Mouse (Mus musculus) midbrain, postnatal 0 days (tissue): ENCODE measurements around the gene Ppp4c. TPM values are rescaled to one million over a fixed set of nuclear protein-coding genes. Genes with fewer than 3 reads are reported as not detected.

Experiments used
- ATAC-seq: fragments of 200-750 bp; cut with Nextera tagmentation; 2 replicates; pipeline ENCODE4 v1.8.0; 2017; ENCODE audit warnings: moderate number of reproducible peaks, mild to moderate bottlenecking, moderate TSS enrichment, moderate library complexity; ENCODE audit not compliant: low FRiP score
- DNase-seq: peaks from one replicate; pipeline ENCODE4 v3.0.0-alpha.2; 2015; ENCODE audit warnings: low spot score
- H3K27ac ChIP-seq: fragments of 300-500 bp; sonication (generic); 2 replicates; pipeline ENCODE4 v1.5.1; 2014; ENCODE audit warnings: low read depth, mild to moderate bottlenecking, low read length, mixed read lengths
- H3K27me3 ChIP-seq: fragments of 300-500 bp; sonication (generic); 2 replicates; pipeline ENCODE4 v1.6.1; 2014; ENCODE audit warnings: low read length, control low read depth, mixed read lengths; ENCODE audit not compliant: insufficient read depth
- H3K36me3 ChIP-seq: fragments of 300-500 bp; sonication (generic); 2 replicates; pipeline ENCODE4 v1.6.1; 2014; ENCODE audit warnings: low read length, control low read depth, mixed read lengths; ENCODE audit not compliant: insufficient read depth
- H3K4me1 ChIP-seq: fragments of 300-500 bp; sonication (generic); 2 replicates; pipeline ENCODE4 v1.6.1; 2014; ENCODE audit warnings: mild to moderate bottlenecking, control low read depth, antibody characterized with exemption, low read length, mixed read lengths; ENCODE audit not compliant: insufficient read depth
- H3K4me2 ChIP-seq: fragments of 300-500 bp; sonication (generic); 2 replicates; pipeline ENCODE4 v1.6.1; 2014; ENCODE audit warnings: low read depth, mild to moderate bottlenecking, low read length, mixed read lengths; ENCODE audit not compliant: poor library complexity, severe bottlenecking
- H3K4me3 ChIP-seq: fragments of 300-500 bp; sonication (generic); 2 replicates; pipeline ENCODE4 v1.5.1; 2014; ENCODE audit warnings: low read depth, mild to moderate bottlenecking, low read length, moderate library complexity
- H3K9ac ChIP-seq: fragments of 300-500 bp; sonication (generic); replicated peaks from 2 replicates; pipeline ENCODE4 v1.6.1; 2014; ENCODE audit warnings: mild to moderate bottlenecking, low read length, moderate library complexity, mixed read lengths; ENCODE audit not compliant: poor library complexity, severe bottlenecking
- H3K9me3 ChIP-seq: fragments of 300-500 bp; sonication (generic); 2 replicates; pipeline ENCODE4 v1.6.1; 2016; ENCODE audit warnings: low read length, control low read depth
- CTCF ChIP-seq: IDR thresholded peaks from 2 replicates; pipeline ENCODE4 v1.5.1; 2016; ENCODE audit warnings: antibody characterized with exemption, mild to moderate bottlenecking
- WGBS: fragments of 180-500 bp; shearing (Covaris S2); extraction: QIAGEN DNeasy Blood & Tissue Kit; methylation state at CpG from one replicate; pipeline ENCODE4 v1.1.7; 2014; 5-methylcytosine and 5-hydroxymethylcytosine counted together
- polyA plus RNA-seq: library from polyadenylated mRNA; unstranded; fragments of >200 nt; fragmentation: Nextera tagmentation; extraction: Ambion mirVana; gene quantifications from 2 replicates; pipeline ENCODE4 v1.2.1, GENCODE M21; 2015
- total RNA-seq: library from RNA; depleted of rRNA; stranded (reverse); fragments of >200 nt; gene quantifications from 2 replicates; pipeline ENCODE4 v1.2.3, GENCODE M21; 2014

Gene Ppp4c
- total and polyA plus RNA-seq, 2 experiments from 2014 or later: 127 to 137 TPM

DNA sequence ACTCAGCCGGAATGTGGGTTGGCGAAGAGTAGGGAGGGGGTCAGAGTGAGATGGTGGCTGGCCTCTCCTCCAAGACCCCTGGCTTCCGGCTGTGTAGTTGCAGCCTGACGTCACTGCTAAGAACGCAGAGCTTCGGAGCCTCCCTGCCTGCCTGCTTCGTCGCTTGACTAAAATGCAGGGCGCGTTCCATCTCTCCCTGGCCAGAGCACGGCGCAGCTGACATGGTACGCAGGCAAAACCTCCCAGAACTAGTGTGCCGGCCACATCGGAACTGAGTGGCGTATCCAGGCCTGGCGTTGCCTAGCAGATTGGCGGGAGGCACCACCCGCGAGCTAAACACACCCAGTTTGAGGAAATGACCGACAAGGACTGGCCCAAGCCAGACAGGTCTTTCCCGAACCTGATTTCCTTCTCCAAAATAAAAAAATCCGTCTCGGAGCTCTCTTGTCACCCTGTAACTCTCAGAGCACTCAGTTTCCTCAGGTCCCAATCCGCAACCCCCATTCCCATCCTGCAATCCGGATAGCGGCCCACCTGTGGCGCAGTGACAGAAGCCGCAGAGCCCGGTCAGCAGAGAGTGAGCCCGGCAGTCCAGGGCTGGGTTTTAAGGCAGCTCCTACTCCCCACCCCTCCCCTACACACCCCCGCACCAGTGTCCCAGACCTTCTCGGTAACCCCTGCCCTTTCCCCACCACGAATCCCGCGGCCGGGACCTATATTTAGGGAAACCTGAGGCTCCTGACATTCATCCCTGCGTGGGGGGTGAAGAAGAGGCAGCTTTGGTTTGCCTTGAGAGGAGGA, 7.4 kb upstream of the Ppp4c start:
- peak overlapping the region; percentile 92 for H3K27ac ChIP-seq
- peak; percentile 96 for DNase-seq
- under 1% methylated on average over 37 of the region's 38 CpGs for WGBS
- H3K9me3 ChIP-seq: no peaks in the 10 kb centered on the region
- peak overlapping the region; percentile 74 for H3K9ac ChIP-seq
- peak overlapping the region; percentile 82 for H3K4me3 ChIP-seq
- TF ChIP-seq CTCF: peak; percentile 61
- H3K4me2 ChIP-seq: peak overlapping the region; percentile 87
- H3K4me1 ChIP-seq: peaks cover 12% of the 10 kb centered on the region
- H3K27me3 ChIP-seq: no peaks in the 10 kb centered on the region
- peak; percentile 92 for ATAC-seq
- peaks cover 15% of the 10 kb centered on the region; the same call in 1 of the 2 replicates for H3K36me3 ChIP-seq

DNA sequence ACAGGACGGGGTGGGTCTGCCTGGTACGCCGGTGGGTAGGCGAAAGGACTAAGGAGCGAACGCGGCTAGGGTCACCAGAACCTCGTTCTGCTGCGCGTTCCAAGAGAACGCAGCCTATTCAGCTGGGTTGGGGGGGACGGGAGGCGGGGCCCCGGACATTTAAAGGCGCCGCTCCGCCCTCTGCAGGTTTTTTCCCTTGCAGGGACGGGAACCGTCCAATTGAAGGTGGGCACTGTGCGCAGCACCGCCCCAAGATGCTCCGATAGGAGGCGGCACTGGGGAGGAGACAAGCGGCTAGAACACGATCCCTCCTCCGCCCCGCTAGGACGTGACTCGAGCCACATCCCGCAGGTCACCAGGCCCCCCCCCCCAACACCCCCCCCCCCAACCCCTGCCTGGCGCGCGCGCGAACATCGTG, 6.8 kb upstream of the Ppp4c start:
- H3K4me3 ChIP-seq: peak overlapping the region; percentile 82
- ATAC-seq: peak; percentile 94
- H3K9me3 ChIP-seq: no peaks in the 10 kb centered on the region
- H3K27ac ChIP-seq: peak overlapping the region; percentile 92
- no peaks in the 10 kb centered on the region for H3K27me3 ChIP-seq
- peaks cover 20% of the 10 kb centered on the region; the same call in 1 of the 2 replicates for H3K36me3 ChIP-seq
- WGBS: 0% methylated on average over 29 of the region's 36 CpGs
- peak overlapping the region; percentile 81 for H3K9ac ChIP-seq
- peak overlapping the region; percentile 87 for H3K4me2 ChIP-seq
- peak; percentile 98 for DNase-seq
- TF ChIP-seq CTCF: peak; percentile 66; the same call in 1 of the 2 replicates
- peaks cover 12% of the 10 kb centered on the region for H3K4me1 ChIP-seq

DNA sequence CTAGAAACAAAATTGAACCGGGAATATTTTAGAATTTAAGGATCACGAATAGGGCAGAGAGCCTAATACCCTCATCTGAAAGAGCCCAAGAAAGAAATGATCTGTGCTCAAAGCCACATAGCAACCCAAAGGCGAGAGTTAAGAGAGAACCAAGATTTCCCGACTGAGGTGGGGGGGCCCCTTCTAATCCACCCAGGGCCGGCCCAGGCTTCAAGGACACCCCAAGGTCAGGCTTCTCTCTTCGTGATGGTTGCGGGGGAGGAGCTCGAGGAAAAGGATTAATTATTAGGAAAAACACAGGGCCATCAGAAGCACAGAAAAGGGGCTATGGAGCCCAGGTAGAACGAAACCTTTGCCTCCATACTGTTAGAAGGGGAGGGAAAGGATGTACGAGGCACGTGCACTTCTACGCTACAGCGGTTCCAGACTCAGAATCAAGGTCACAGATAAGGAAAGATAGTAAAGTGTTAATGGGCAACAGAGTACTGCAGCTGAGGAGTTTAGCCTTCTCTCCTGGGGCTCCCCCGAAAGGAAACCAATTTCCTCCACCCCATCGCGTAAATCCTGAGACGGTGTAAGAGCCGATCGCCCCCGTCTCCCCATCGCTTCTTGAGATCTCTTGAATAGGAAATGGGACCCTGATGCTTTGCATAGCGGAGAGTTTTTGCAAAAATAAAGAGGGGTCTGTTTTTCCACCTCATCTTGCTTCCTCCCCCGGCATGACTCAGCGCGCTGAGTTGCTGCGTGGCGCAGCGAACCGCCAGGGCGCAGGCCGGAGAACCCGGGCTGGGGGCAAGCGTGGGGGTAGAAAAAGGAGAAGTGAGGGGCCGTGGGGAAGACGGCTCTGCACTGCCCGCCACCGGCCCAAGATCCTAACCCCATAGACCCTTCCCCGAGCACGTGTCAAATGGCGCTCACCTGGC, 6.1 kb upstream of the Ppp4c start:
- DNase-seq (no peak), ATAC-seq (no peak)
- peaks cover 12% of the 10 kb centered on the region for H3K4me1 ChIP-seq
- peak overlapping the region; percentile 81 for H3K9ac ChIP-seq
- H3K27ac ChIP-seq: peak overlapping the region; percentile 81
- H3K9me3 ChIP-seq: no peaks in the 10 kb centered on the region
- WGBS: under 1% methylated on average over 39 of the region's 40 CpGs
- H3K4me2 ChIP-seq: peak overlapping the region; percentile 87
- H3K27me3 ChIP-seq: no peaks in the 10 kb centered on the region
- peaks cover 16% of the 10 kb centered on the region; the same call in 1 of the 2 replicates for H3K36me3 ChIP-seq
- peak overlapping the region; percentile 82 for H3K4me3 ChIP-seq
- TF ChIP-seq CTCF: no peak

DNA sequence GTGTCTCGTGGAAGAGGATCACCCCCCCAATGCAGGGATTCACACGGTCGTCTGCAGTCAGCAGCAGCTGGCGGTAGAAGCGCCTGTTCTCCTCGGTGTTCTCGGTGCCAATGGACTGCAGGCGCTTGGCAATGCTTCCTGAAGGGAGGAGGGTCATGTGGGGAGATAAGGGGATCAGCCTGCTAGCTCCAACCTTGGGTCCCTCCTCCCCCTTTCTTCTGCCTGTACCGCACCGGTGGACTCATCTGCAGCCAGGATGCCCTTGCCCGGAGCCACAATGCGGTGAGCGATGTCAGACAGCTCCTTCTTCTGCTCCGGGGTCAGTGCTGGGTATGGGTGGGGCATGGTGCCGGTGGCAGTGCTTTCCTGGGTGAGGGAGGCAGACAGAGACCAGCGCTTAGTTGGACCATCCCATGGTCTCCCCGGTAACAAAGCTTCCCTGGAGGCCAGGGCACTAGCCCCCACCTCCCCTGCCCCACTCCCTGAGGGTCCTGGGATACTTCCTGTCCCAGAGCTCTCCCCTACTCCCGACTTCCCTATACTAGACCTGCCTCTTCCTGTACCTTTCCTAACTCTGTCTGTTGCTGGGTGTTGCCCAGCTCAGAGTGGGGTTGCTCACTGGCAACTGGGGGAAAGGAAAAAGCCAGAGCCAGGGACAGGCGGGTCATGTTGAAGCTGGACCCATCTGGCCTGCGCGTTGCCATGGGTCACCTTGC, 5.3 kb upstream of the Ppp4c start, which contains the start of gene Fam57b:
Fam57b (plus strand) TSS at position 258 of the 716 bp plus-strand sequence.
- peak; percentile 75 for DNase-seq
- Histone ChIP-seq H3K9me3 (no peaks in the 10 kb centered on the region), H3K4me1 (peaks cover 12% of the 10 kb centered on the region)

DNA sequence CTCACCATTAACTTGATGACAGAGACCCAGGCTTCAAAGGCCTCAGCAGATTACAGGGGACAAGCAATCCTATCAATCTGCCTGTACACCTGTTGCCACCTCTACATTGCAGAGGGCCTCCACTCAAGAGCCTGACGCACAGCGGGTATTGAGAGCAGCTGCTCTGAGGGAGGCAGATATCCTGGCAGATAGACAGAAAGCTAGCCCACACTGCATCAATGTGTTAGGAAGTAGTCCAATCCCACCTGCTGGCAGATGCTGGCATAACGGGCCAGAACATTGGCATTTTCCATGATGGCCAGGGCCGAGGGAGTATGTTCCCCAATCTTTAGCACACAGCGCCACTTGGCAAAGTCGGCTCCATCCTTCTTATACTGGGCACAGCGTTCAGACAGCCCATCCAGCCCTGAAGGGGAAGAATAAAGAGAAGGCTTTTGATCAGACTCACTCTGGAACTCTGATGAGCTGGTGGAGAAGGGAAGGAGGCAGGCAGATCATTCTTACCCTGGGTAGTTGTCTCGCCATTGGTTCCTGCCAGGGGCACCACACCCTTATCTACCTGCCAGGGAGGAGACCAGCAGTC, 4.1 kb upstream of the Ppp4c start:
- 65% methylated on average over 8 of the region's 8 CpGs for WGBS
- peak; percentile 79 for DNase-seq
- no peaks in the 10 kb centered on the region for H3K9me3 ChIP-seq
- no peak for ATAC-seq
- peak; percentile 59 for TF ChIP-seq CTCF
- no peak overlapping the region for H3K27ac ChIP-seq
- H3K4me3 ChIP-seq: no peak overlapping the region
- peak overlapping the region; percentile 87; the same call in 1 of the 2 replicates for H3K4me2 ChIP-seq
- H3K36me3 ChIP-seq: peaks cover 16% of the 10 kb centered on the region; the same call in 1 of the 2 replicates
- peaks cover 12% of the 10 kb centered on the region for H3K4me1 ChIP-seq
- no peak overlapping the region for H3K9ac ChIP-seq
- no peaks in the 10 kb centered on the region for H3K27me3 ChIP-seq

More for the DNA sequence above, 5.3 kb upstream of the Ppp4c start, which contains the start of gene Fam57b:
- Histone ChIP-seq H3K36me3 (peaks cover 16% of the 10 kb centered on the region; the same call in 1 of the 2 replicates), H3K4me2 (peak within 1 kb of the TSS; percentile 87), H3K27me3 (no peaks in the 10 kb centered on the region), H3K4me3 (peak within 1 kb of the TSS; percentile 82), H3K9ac (peak within 1 kb of the TSS; percentile 81), H3K27ac (peak within 1 kb of the TSS; percentile 81)
- WGBS: 21% methylated on average over 21 of the region's 21 CpGs
- ATAC-seq: no peak
- no peak for TF ChIP-seq CTCF
